Mouse (Mus musculus): Measurements from ENCODE around the gene Mutyh.
A peak's percentile ranks its signal among the peaks of the same experiment; 100 is the strongest.
"Not testable (repeated sequence)": the region's sequence is repeated elsewhere in the genome, so short reads cannot be mapped to it uniquely, and the experiment has no call there.

Gene Mutyh

DNA sequence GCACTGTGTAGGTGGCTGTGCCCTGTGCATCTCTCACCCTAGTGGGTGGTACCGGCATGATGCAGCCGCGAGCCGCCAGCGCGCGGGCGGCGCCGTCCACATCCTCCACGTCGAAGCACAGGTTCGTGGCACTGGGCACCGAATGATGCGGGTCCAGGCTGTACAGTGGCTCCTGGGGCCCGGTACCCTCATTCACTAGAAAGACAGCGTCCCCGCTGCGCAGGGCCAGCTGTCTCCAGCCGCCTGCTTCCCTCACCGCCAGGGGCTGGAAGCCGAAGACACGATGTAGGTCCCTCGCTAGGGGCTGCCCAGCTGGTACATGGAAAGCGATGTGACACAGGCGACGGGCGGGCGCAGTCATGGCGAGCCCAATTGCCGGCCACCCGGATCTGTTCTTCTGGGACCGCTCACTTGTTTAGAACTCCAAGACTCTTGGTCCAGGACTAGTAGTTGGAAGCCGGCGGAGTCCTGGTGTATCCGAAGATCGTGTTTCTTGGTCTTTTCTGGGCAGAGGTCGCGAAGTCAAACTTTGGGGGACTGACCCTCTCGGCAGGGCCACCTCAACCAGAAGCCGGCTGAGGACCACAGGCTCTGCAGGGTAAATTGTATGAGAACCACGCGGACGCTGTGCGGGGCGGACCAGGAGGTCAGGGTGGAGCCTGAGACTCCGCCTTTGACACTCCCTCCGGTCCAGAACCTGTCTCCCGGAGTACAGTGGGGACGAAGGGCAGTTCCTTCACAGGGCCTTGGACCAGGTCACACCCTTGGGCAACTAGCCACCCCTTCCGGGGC, 13.6 kb downstream of the Mutyh start:
- DNase-seq (ENCODE audit: low spot score): peak; percentile 78

DNA sequence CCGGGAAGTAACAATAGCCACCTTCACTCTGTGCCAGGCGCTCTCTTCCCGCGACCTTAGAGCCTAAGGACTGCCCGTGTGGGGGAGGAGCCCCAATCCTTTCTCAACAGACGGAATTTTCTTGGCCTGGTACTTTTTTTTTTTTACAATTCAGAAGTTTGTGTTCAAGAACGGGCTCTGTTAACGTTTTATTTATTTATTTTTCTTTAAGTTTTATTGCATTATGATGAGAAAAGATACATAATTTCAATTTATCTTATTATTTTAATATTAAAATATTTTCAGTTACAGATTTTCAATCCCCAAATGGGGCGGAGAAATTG, 14.1 kb downstream of the Mutyh start, which contains the start of gene Hpdl:
Gene Hpdl, minus strand, starts transcription at position 14 of the 323 bp plus-strand sequence.
- DNase-seq (ENCODE audit: low spot score): no peak

DNA sequence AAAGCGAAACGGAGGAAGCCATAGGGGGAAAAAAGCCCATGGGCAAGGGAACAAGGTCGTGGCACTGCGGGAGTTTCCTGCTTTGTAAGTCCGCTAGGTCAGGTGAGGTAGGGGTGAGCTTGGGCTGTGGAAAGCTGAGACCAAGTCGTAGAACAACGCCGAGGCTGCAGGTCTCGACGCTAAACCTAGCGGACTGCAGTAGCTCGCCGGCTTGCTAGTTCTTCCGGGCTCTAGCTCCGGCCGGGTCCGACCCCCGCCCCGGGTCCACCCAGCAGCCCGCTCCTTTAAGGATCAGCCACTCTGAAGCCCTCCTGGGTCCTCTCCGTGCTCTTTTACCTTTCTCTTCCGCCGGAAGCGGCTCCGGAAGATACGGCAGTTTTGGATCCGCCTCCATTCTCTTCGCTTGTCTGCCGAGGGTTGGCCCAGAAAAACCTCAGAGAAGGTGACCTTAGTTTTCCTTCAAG, 17.1 kb downstream of the Mutyh start:
- peak; percentile 67 for DNase-seq (ENCODE audit: low spot score)

DNA sequence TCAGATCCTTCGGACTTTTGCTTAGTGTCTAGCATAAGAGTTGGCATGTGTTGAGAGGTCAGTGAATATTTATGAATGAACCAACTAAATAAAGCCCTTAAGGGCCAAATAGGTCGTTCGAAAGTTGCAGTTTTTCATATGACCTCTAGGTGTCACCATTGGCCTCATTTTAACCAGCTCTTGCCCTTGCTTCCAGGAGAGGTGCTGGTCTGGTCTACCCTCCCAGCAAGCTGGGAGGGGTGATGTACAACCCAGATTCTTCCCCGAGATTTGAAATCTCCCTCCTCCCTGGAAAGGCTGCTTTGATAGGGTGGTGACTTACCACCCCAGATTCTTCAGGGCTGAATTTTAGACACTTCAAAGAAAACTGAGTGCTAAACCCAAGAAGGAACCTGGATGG, 20.3 kb downstream of the Mutyh start:
- no peak for DNase-seq (ENCODE audit: low spot score)

DNA sequence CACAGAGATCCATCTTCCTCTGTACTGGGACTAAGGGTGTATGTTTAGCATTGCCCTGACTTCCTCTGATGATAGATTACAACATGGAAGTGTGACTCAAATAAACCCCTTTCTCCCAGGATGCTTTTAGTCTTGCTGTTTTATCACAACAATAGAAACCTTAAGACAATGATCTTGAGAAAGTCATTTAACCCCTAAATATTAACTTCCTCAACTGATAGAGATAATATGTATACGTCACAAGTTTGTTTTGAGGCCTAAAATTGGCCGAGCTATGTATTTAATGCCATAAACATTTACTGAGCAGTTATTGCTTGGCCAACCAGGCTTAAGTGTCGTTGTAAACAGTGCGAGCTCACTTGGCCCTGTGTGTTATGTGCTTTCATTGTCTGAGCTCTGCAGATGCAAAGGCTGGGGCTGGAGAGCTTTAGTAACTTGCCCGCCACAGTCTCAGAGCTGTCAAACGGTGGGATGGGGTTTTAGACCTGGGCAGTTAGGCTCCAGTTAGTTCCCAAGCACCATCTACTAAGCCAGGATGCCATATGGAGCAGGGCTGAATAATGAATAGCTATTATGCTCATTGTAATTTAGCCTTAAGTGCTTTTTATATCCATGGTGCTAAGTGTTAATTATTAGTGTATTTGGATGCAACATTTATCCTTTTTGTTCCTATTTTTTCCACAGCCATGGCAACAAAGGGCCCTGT, 22.0 kb downstream of the Mutyh start:
- DNase-seq (ENCODE audit: low spot score): no peak

DNA sequence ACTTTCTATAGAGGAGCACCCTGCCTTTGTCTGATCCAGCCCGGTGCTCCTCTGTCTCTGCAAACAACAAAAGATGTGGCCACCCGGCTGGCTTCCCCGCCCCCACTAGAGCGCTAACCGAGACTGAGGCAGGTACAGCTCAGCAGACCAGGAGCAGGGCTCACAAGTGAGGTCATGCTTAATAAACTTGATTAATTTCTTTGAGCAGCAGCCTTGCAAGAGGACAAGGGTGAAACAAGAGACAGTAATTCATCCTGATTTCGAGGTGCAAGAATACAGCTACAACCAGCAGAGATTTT, 22.5 kb downstream of the Mutyh start:
- no peak for DNase-seq (ENCODE audit: low spot score)

DNA sequence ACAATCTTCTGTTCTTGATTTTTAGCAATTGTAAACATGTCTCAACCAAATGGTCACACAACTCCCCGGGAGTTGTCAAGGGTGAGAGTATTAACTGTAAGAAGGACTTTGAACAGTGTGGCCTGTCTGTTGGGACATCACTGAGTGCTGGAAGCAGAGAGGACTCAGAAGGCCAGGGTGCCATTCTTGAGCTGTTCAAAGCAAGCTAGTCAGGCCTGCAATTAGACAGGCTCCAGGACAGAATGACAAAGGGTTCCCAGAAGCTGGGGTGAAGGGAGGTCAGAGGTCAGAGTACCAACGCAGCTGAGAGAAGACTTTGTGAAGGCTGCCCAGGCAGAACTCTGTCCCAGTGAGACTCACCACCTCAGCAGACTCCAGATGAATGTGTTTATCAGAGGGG, 31.5 kb downstream of the Mutyh start:
- DNase-seq (ENCODE audit: low spot score): no peak

DNA sequence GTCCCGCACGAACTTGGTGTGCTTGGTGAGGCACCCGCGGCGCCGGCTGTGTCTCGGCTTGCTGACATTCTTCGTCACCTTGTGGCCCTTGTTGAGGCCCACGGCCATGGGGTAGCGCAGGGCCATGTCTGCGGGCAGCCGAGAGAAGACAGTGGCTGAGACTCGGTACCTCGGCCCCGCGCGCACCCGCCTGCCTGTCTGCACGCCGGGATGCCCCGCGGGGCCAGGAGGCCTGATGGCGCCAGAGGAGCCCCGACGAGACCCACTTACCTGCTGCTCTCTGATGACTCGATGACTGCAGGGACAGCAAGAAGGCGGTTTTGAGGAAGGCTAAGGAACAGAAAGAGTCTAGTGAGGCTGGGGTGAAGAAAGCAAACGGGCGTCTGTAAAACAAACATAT, 32.6 kb downstream of the Mutyh start:
- DNase-seq (ENCODE audit: low spot score): not testable (repeated sequence)

DNA sequence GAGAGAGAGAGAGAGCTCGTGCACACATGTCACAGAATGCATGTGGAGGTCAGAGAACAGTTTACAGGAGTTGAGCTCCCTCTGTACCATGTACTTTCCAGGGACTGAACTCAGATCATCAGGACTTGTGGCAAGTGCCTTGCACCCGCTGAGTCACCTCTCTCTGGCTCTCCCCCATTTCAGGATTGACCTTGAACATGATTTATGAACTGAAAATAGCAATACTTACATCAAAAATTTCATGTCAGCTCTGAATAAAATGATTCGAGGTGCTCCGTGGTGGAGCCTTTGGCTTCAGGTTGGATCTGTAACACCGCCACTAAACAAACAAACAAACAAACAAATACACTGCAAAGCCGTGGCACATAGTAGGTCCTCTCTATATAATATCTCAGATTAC, 33.3 kb downstream of the Mutyh start:
- DNase-seq (ENCODE audit: low spot score): no peak

DNA sequence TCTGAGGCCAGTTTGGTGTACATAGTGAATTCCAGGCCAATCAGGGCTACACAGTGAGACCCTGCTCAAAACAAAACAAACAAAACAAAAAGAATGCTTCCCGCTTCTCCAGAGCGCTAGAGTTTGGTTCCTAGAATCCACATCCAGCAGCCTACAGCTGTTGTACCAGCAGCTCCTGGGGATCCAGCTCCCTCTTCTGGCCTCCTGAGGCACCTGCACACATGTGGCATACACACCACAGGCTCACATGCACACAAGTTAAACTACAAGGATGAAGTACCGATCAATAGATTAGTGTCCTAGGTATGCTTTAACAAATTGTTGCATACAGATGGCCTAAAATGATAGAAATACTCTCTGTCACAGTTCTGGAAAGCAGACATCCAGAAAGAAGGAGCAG, 36.8 kb downstream of the Mutyh start:
- no peak for DNase-seq (ENCODE audit: low spot score)

DNA sequence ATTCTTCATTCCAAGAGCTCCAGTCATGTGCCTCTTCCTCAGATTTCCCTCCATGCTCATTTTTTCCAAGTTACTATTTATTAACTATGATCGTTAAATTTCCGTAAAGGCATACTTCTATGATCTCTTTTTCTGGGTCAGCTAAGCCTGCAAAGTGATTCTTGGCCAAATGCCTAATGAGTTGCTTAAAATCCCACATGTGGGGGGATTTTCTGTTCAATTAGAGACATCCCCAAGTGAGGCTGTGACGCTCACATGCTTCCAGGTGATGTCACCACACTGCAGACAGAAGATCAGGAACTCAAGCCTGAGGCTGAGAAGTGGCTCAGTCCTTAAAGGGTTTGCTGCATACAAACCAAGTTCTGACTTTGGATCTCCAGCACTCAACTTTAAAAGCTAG, 42.4 kb downstream of the Mutyh start:
- DNase-seq (ENCODE audit: low spot score): no peak

DNA sequence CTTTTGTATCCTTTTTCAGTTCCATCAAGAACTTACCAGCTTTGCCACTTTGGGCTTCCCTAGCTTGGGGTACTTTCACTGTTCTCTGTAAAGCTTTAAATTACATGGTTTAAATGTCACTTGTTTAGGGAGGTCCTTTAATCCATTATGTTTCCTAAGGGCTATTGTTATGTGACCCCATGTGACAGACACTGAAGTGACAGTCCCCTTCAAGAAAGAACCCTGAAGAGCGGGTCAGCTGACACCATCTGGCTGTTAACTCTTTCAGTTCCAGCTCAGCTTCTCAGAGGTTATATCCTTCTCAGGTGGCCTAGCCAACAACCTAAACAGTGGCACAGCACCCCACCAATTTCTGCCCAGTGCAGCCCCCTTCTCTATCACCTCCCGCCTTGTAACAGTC, 46.8 kb downstream of the Mutyh start:
- DNase-seq (ENCODE audit: low spot score): no peak

DNA sequence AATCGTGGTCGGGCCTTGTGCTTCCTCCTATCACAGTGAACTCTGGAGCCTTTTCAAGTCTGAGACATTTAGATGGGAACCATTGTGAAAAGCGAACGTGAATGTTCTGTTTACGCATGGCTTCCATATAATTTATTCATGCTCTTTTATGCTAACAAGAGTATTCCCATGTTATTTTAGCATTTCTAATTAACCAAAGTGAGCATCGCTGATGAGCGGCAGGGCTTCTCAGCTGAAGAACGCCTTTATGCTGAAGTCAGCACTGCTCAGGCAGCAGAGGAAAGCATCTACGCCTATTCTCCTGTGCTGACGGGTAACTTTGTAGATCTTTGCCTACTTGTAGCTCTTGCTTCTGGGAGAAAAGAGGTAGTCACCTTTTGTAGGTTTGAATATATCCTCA, 49.7 kb downstream of the Mutyh start:
- no peak for DNase-seq (ENCODE audit: low spot score)

DNA sequence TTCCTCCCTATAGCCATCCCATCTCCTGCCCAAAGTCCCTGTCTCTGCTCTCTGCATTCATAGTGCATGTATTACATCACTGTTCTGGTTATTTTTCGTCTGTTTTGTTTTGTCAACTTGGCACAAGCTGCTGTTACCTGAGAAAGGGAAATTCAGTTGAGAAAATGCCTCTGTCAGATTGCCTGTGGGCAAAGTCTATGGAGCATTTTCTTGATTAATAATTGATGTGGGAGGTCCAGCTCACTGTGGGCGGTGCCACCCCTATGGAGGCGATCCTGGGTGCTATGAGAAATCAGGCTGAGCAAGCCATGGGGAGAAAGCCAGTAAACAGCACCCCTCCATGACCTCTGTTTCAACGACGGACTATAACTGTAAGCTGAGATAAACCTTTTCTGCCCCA, 52.2 kb downstream of the Mutyh start:
- no peak for DNase-seq (ENCODE audit: low spot score)

DNA sequence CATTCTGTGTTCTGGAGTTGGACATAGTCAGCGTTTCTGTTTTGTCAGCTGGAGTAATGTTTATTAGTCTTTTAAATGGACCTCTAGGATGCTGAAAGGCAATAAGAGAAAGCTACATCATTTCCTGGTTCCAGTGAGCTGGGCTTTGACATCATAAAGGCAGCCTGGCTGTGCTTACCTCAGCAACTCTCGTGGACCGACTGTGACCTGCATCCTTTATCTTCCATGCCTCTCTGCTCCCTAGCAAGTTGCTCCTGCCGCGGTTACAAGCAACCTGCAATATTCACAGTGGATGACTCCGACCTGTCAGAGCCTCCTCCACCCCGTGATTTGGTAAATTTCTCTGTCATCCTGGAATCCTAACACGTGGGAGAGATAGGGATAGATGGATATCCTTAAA, 54.5 kb downstream of the Mutyh start:
- DNase-seq (ENCODE audit: low spot score): no peak

Data from ovary, postnatal 36 days (tissue).